Mouse (Mus musculus): ENCODE measurements around the gene Snx22.

Snx22 gene

DNA sequence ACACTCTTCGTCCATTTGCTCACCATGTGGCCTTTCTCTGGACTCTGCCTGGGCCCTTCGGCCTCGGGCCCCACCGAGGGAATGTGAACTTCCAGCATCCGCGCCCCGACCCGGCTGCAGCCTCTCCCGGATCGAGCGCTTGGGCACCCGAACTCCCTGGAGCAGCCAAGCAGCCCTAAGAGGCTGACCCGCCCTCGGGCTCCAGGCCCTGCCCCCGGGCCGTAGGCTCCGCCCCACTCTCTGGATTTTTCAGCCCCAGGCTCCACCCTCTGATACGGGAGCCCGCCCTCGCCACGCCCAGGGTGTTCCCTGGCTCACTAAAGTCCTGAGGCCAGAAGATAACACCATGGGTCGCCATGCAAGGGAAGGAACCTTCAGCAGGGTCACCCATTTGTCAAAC, at the start of gene Snx22:
Gene Snx22 (minus strand): TSS at position 137 of the 400 bp plus-strand sequence.
- DNase-seq (ENCODE audit: low spot score in 2 of 2) = peak; percentile 83 to 88

GRCm38 (mm10) chr9:66116890-66117289, 47.4 kb upstream of the Snx22 start:
- peak in 1 of 2 experiments; percentile 21 for DNase-seq (ENCODE audit: low spot score in 2 of 2)

DNA sequence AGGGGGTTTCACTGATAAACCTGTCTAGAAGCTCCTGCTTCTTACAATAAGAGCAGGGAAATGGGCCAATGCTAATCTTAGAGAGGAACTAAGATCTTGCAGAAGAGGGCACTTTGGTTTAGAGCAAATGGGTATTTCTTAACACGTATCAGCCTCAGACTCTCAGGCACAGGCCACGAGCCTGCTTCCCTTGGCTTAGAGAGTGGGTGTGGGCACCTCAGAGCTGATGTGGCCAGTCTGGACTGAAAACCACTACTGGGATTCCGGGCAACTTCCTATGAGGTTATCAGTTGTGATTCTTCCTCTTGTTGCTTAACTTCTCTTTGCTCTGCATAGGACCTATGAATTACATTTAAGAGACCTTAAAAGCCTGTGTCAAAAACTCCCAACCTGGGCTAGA, 44.8 kb upstream of the Snx22 start:
- DNase-seq (ENCODE audit: low spot score in 2 of 2) = no peak

DNA sequence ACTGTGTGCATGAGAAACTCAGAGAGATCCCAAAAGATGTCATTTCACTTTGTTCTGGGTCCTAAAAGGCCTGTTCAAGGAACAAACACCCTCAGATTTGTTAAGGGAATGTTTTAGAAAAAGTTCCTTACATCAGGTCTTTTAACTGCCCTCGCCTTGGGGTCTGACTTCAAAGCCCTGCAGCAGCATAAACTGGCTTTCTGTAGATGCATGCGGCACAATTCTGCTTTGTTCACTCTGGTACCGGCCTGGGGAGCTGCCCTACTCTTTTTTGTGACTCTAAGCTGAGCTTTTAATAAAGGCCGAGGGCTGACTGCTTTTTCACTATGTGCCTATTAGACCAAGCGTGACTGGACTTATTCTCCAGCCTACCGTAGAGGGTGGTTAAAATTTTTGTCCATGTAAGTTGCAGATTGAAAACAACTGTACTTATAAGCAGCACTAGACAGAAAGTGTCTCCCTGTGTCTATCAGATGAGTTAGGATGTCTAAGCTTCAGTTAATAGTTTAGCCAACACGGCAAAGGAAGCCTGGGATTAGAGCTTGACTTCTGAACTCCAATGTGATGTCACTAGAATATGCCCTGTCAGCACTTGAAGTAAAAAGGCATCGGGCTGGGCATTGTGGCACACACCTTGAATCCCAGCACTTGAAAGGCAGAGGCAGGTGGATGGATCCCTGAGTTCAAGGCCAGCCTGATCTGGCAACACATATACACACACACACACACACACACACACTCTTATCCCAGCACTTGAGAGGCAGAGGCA, 41.3 kb upstream of the Snx22 start:
- no peak for DNase-seq (ENCODE audit: low spot score in 2 of 2)

DNA sequence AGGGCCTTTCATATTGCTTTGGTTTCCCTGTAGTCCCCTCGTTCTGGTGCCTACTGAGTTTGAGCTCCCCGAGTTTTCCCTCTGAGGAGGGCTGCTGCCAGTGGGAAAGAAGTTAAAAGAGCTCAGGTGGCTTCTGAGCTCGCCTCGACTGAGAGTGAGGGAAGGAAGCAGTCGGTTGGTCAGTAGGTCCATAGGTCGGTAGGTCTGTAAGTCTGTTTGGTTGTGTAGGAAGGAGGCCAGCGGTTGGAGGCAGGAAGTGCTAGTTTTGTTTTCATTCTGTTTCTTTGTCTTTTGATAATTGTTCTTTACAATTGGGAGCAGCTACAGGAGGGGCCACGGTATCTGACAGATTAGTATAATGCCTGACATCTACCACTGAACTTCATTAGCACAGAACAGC, 40.6 kb upstream of the Snx22 start:
- no peak for DNase-seq (ENCODE audit: low spot score in 2 of 2)

DNA sequence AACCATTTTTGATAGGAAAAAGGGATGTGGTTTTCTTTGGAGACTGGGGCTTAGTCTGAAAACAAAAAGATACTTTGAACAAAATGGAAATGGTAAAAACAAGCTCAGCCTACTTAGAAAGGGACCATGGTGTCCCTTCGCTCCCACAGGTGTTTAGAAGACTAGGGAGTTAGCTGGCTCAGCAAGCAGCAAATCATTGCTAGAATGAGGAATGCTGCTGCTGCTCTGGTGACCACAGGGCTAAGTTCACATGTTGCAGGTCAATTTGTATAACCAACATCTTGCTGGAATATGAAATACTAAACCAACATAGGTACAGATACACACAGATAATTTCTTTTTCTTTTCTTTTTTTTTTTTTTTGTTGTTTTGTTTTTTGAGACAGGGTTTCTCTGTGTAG, 40.1 kb upstream of the Snx22 start:
- DNase-seq (ENCODE audit: low spot score in 2 of 2) = no peak

DNA sequence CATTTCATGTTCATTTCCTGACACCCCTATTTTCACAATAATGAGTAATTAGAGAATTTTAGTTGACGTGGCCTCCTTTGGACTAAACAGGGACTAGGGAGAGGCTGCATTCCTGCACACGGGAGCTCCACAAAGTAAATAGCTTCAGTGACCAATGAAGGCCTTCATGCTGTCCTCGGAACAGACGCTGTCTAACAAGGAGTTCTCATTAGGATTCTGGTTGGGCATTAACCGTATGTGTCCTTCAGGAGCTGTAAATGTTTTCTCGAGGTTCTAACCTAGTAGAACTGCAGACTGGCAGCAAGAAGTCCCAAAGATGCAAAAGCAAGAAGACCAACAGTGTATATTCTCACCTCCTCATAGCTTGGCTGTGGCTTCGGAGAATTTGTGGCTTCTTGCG, 35.6 kb upstream of the Snx22 start:
- no peak for DNase-seq (ENCODE audit: low spot score in 2 of 2)

- DNase-seq (ENCODE audit: low spot score in 2 of 2) = no peak
Measured at GRCm38 (mm10) chr9:66104601-66105000, 35.1 kb upstream of the Snx22 start.

GRCm38 (mm10) chr9:66102668-66103067, 33.1 kb upstream of the Snx22 start:
- DNase-seq (ENCODE audit: low spot score in 2 of 2) = no peak

- DNase-seq (ENCODE audit: low spot score in 2 of 2) = no peak
Measured at GRCm38 (mm10) chr9:66101577-66101976, 32.1 kb upstream of the Snx22 start.

GRCm38 (mm10) chr9:66092664-66093063, 23.1 kb upstream of the Snx22 start:
- DNase-seq (ENCODE audit: low spot score in 2 of 2) = no peak

- no peak for DNase-seq (ENCODE audit: low spot score in 2 of 2)
Measured at GRCm38 (mm10) chr9:66091327-66092231, 22.1 kb upstream of the Snx22 start.

GRCm38 (mm10) chr9:66090593-66091244, 21.2 kb upstream of the Snx22 start:
- no peak for DNase-seq (ENCODE audit: low spot score in 2 of 2)

DNA sequence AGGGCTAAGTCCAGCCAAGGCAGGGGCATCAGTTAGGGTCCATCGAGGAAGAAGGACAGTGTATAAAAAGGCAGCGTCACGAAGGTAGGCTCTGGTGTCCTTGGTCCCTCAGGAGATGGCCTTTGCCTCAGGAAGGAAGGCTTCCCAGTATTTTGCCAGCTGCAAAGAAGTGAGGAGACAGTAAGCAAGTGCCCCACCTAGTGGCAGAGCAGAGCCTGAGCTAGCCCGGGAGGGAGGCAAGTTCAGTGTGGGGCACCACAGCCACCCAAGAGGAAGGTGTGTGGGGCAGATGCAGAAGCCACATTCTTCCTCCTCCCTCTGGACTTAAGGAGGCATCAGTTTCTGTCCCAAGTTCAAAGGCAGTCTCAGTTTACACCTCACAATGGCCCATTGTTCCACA, 18.9 kb upstream of the Snx22 start:
- peak in 1 of 2 experiments; percentile 33 for DNase-seq (ENCODE audit: low spot score in 2 of 2)

GRCm38 (mm10) chr9:66087062-66087461, 17.5 kb upstream of the Snx22 start:
- DNase-seq (ENCODE audit: low spot score in 2 of 2) = no peak

- DNase-seq (ENCODE audit: low spot score in 2 of 2) = no peak
Measured at GRCm38 (mm10) chr9:66084171-66084570, 14.7 kb upstream of the Snx22 start.

GRCm38 (mm10) chr9:66081999-66082398, 12.5 kb upstream of the Snx22 start:
- DNase-seq (ENCODE audit: low spot score in 2 of 2) = no peak

DNA sequence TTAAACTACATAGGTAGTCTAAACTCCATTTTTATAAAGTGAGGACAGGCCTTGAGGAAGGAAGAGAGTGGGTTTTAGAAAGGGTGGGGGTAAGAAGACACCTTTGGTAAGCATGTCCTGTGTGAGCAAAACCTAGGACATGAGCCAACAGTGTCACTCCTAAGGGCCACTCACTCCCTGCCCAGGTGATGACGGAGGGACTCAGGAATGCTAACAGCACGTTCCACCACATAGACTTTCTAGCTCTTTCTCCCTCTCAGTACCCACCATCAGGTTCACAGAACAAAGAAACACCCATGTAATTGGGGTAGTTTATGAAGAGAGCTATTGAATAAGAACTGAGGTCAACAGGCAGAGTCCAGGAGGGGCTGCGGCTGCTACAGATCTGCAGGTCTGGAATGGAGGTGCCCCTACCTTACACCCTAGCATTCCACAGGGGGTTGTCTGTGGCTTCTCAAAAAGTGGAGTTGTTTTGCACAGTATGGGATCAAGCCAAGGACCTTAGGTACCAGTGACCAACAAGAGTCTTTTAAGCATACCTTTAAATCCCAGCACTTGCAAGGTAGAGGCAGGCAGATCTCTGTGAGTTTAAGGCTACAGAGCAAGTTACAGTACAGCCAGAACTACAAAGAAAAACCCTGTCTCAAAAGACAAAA, 11.4 kb upstream of the Snx22 start:
- no peak for DNase-seq (ENCODE audit: low spot score in 2 of 2)

- no peak for DNase-seq (ENCODE audit: low spot score in 2 of 2)
Measured at GRCm38 (mm10) chr9:66078493-66078892, 9.0 kb upstream of the Snx22 start.

DNA sequence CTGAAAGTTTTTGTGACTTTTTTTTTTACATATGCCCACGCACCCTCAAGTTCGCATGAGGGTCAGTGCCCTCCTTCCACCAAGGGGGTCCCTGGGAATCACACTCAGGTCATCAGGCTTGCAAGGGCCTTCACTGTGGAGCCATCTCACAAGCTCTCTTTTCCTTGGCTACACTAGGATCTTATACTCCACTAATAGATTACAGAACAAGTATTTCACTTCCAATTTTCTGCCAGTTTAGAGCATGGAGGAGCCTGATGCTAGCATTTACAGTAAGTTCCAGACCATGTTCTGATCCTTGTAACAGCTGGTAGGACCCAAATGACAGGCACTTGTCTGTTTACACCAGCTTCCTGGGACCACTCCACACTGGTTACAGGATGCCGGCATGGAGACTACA, 8.6 kb upstream of the Snx22 start:
- no peak for DNase-seq (ENCODE audit: low spot score in 2 of 2)

DNA sequence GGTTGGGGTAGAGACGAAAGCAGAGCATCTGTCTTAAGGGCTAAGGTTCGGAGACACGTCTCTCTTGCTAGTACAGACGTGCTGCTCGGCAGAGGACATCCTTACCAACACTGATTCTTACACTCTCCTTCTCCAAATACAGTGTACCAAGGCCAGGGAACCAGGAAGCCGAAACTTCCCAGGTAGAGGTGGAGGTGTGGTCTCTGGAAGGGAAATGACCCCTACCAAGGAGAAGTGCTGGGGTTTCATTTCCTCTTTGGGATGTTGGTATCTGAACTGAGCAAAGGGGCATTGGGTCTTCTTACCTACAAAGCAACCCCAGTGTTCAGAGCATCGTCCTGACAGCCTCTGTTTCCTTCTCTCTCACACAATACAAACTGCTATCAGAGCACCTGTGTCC, 3.2 kb upstream of the Snx22 start:
- DNase-seq (ENCODE audit: low spot score in 2 of 2) = no peak

- no peak for DNase-seq (ENCODE audit: low spot score in 2 of 2)
Measured at GRCm38 (mm10) chr9:66070151-66070550, 632 bp upstream of the Snx22 start.
